Mouse (Mus musculus): ENCODE results near the gene Mad1l1. TPM values are rescaled to one million over a fixed set of nuclear protein-coding genes. Genes with fewer than 3 reads are reported as not detected.
A peak's percentile ranks its signal among the peaks of the same experiment; 100 is the strongest.

The Mad1l1 gene
- polyA plus RNA-seq, 1 experiment from 2014 or later = 32.2 TPM

- 18% methylated on average over 8 of the region's 8 CpGs for WGBS
- ATAC-seq = peak; percentile 91
- H3K9ac ChIP-seq (ENCODE audit: low read depth, low read length) = no peak overlapping the region
These were observed 205.7 kb downstream of the Mad1l1 start for GRCm38 (mm10) chr5:140115434-140116271.

GRCm38 (mm10) chr5:140114512-140115060, 206.8 kb downstream of the Mad1l1 start:
- Histone ChIP-seq H3K4me2 (ENCODE audit: low read length) (no peak overlapping the region), H3K36me3 (ENCODE audit: control insufficient read depth, insufficient read depth, low read length) (no peaks in the 10 kb centered on the region), H3K4me3 (ENCODE audit: low read length) (no peak overlapping the region), H3K27me3 (replicated peaks; ENCODE audit: control insufficient read depth, insufficient read depth, low read length) (no peaks in the 10 kb centered on the region), H3K27ac (ENCODE audit: low read depth, low read length) (no peak overlapping the region), H3K9me3 (ENCODE audit: control insufficient read depth, low read length) (no peaks in the 10 kb centered on the region), H3K9ac (ENCODE audit: low read depth, low read length) (no peak overlapping the region), H3K4me1 (ENCODE audit: control insufficient read depth, insufficient read depth, low read depth, low read length) (peaks cover 25% of the 10 kb centered on the region)
- WGBS = 75% methylated on average over 3 of the region's 3 CpGs
- ATAC-seq = no peak

More at GRCm38 (mm10) chr5:140115434-140116271, 205.7 kb downstream of the Mad1l1 start:
- Histone ChIP-seq H3K4me1 (ENCODE audit: control insufficient read depth, insufficient read depth, low read depth, low read length) (peaks cover 25% of the 10 kb centered on the region), H3K4me2 (ENCODE audit: low read length) (no peak overlapping the region), H3K27ac (ENCODE audit: low read depth, low read length) (peak overlapping the region; percentile 65), H3K4me3 (ENCODE audit: low read length) (no peak overlapping the region), H3K36me3 (ENCODE audit: control insufficient read depth, insufficient read depth, low read length) (no peaks in the 10 kb centered on the region), H3K27me3 (replicated peaks; ENCODE audit: control insufficient read depth, insufficient read depth, low read length) (no peaks in the 10 kb centered on the region), H3K9me3 (ENCODE audit: control insufficient read depth, low read length) (no peaks in the 10 kb centered on the region)

GRCm38 (mm10) chr5:140113281-140113680, 208.1 kb downstream of the Mad1l1 start:
- H3K27ac ChIP-seq (ENCODE audit: low read depth, low read length) = no peak overlapping the region
- H3K9me3 ChIP-seq (ENCODE audit: control insufficient read depth, low read length) = no peaks in the 10 kb centered on the region
- H3K27me3 ChIP-seq (replicated peaks; ENCODE audit: control insufficient read depth, insufficient read depth, low read length) = no peaks in the 10 kb centered on the region
- peaks cover 23% of the 10 kb centered on the region for H3K4me1 ChIP-seq (ENCODE audit: control insufficient read depth, insufficient read depth, low read depth, low read length)
- no peak overlapping the region for H3K4me3 ChIP-seq (ENCODE audit: low read length)
- H3K4me2 ChIP-seq (ENCODE audit: low read length) = no peak overlapping the region
- 89% methylated on average over 2 of the region's 2 CpGs for WGBS
- no peaks in the 10 kb centered on the region for H3K36me3 ChIP-seq (ENCODE audit: control insufficient read depth, insufficient read depth, low read length)
- no peak overlapping the region for H3K9ac ChIP-seq (ENCODE audit: low read depth, low read length)
- no peak for ATAC-seq

- no peaks in the 10 kb centered on the region for H3K36me3 ChIP-seq (ENCODE audit: control insufficient read depth, insufficient read depth, low read length)
- H3K27ac ChIP-seq (ENCODE audit: low read depth, low read length) = no peak overlapping the region
- no peak for ATAC-seq
- no peak overlapping the region for H3K4me2 ChIP-seq (ENCODE audit: low read length)
- H3K9me3 ChIP-seq (ENCODE audit: control insufficient read depth, low read length) = no peaks in the 10 kb centered on the region
- H3K9ac ChIP-seq (ENCODE audit: low read depth, low read length) = no peak overlapping the region
- 90% methylated on average over 3 of the region's 3 CpGs for WGBS
- peaks cover 5% of the 10 kb centered on the region for H3K4me1 ChIP-seq (ENCODE audit: control insufficient read depth, insufficient read depth, low read depth, low read length)
- H3K4me3 ChIP-seq (ENCODE audit: low read length) = no peak overlapping the region
- H3K27me3 ChIP-seq (replicated peaks; ENCODE audit: control insufficient read depth, insufficient read depth, low read length) = no peaks in the 10 kb centered on the region
These were observed 211.3 kb downstream of the Mad1l1 start for GRCm38 (mm10) chr5:140110024-140110423.

GRCm38 (mm10) chr5:140107907-140108306, 213.4 kb downstream of the Mad1l1 start:
- 89% methylated on average over 2 of the region's 2 CpGs for WGBS
- ATAC-seq = no peak

GRCm38 (mm10) chr5:140106051-140106450, 215.3 kb downstream of the Mad1l1 start:
- Histone ChIP-seq H3K27me3 (replicated peaks; ENCODE audit: control insufficient read depth, insufficient read depth, low read length) (no peaks in the 10 kb centered on the region), H3K36me3 (ENCODE audit: control insufficient read depth, insufficient read depth, low read length) (no peaks in the 10 kb centered on the region), H3K4me1 (ENCODE audit: control insufficient read depth, insufficient read depth, low read depth, low read length) (peaks cover 9% of the 10 kb centered on the region), H3K4me3 (ENCODE audit: low read length) (no peak overlapping the region), H3K27ac (ENCODE audit: low read depth, low read length) (no peak overlapping the region), H3K4me2 (ENCODE audit: low read length) (no peak overlapping the region), H3K9me3 (ENCODE audit: control insufficient read depth, low read length) (no peaks in the 10 kb centered on the region), H3K9ac (ENCODE audit: low read depth, low read length) (no peak overlapping the region)
- WGBS = 89% methylated on average over 3 of the region's 3 CpGs
- ATAC-seq = no peak

More at GRCm38 (mm10) chr5:140107907-140108306, 213.4 kb downstream of the Mad1l1 start:
- H3K4me2 ChIP-seq (ENCODE audit: low read length) = no peak overlapping the region
- no peaks in the 10 kb centered on the region for H3K36me3 ChIP-seq (ENCODE audit: control insufficient read depth, insufficient read depth, low read length)
- H3K27ac ChIP-seq (ENCODE audit: low read depth, low read length) = no peak overlapping the region
- H3K27me3 ChIP-seq (replicated peaks; ENCODE audit: control insufficient read depth, insufficient read depth, low read length) = no peaks in the 10 kb centered on the region
- H3K4me3 ChIP-seq (ENCODE audit: low read length) = no peak overlapping the region
- no peaks in the 10 kb centered on the region for H3K9me3 ChIP-seq (ENCODE audit: control insufficient read depth, low read length)
- no peaks in the 10 kb centered on the region; the same call in none of the 2 replicates for H3K4me1 ChIP-seq (ENCODE audit: control insufficient read depth, insufficient read depth, low read depth, low read length)
- H3K9ac ChIP-seq (ENCODE audit: low read depth, low read length) = no peak overlapping the region

GRCm38 (mm10) chr5:140104891-140105290, 216.5 kb downstream of the Mad1l1 start:
- WGBS = 93% methylated on average over 1 of the region's 1 CpGs
- H3K9me3 ChIP-seq (ENCODE audit: control insufficient read depth, low read length) = no peaks in the 10 kb centered on the region
- H3K9ac ChIP-seq (ENCODE audit: low read depth, low read length) = no peak overlapping the region
- H3K27ac ChIP-seq (ENCODE audit: low read depth, low read length) = no peak overlapping the region
- no peaks in the 10 kb centered on the region for H3K27me3 ChIP-seq (replicated peaks; ENCODE audit: control insufficient read depth, insufficient read depth, low read length)
- no peak overlapping the region for H3K4me3 ChIP-seq (ENCODE audit: low read length)
- H3K4me1 ChIP-seq (ENCODE audit: control insufficient read depth, insufficient read depth, low read depth, low read length) = peaks cover 9% of the 10 kb centered on the region
- H3K4me2 ChIP-seq (ENCODE audit: low read length) = no peak overlapping the region
- no peak for ATAC-seq
- H3K36me3 ChIP-seq (ENCODE audit: control insufficient read depth, insufficient read depth, low read length) = no peaks in the 10 kb centered on the region

- H3K4me2 ChIP-seq (ENCODE audit: low read length) = no peak overlapping the region
- no peak overlapping the region for H3K27ac ChIP-seq (ENCODE audit: low read depth, low read length)
- no peaks in the 10 kb centered on the region for H3K36me3 ChIP-seq (ENCODE audit: control insufficient read depth, insufficient read depth, low read length)
- no peaks in the 10 kb centered on the region for H3K27me3 ChIP-seq (replicated peaks; ENCODE audit: control insufficient read depth, insufficient read depth, low read length)
- peaks cover 9% of the 10 kb centered on the region for H3K4me1 ChIP-seq (ENCODE audit: control insufficient read depth, insufficient read depth, low read depth, low read length)
- H3K9me3 ChIP-seq (ENCODE audit: control insufficient read depth, low read length) = no peaks in the 10 kb centered on the region
- ATAC-seq = peak; percentile 38; the same call in 1 of the 2 replicates
- 70% methylated on average over 8 of the region's 8 CpGs for WGBS
- no peak overlapping the region for H3K4me3 ChIP-seq (ENCODE audit: low read length)
- no peak overlapping the region for H3K9ac ChIP-seq (ENCODE audit: low read depth, low read length)
These were observed 218.6 kb downstream of the Mad1l1 start for GRCm38 (mm10) chr5:140102731-140103130.

GRCm38 (mm10) chr5:140101409-140102009, 219.8 kb downstream of the Mad1l1 start:
- Histone ChIP-seq H3K4me2 (ENCODE audit: low read length) (no peak overlapping the region), H3K9ac (ENCODE audit: low read depth, low read length) (no peak overlapping the region), H3K9me3 (ENCODE audit: control insufficient read depth, low read length) (no peaks in the 10 kb centered on the region), H3K27ac (ENCODE audit: low read depth, low read length) (no peak overlapping the region), H3K36me3 (ENCODE audit: control insufficient read depth, insufficient read depth, low read length) (no peaks in the 10 kb centered on the region), H3K4me3 (ENCODE audit: low read length) (no peak overlapping the region), H3K4me1 (ENCODE audit: control insufficient read depth, insufficient read depth, low read depth, low read length) (peaks cover 9% of the 10 kb centered on the region), H3K27me3 (replicated peaks; ENCODE audit: control insufficient read depth, insufficient read depth, low read length) (no peaks in the 10 kb centered on the region)
- no peak for ATAC-seq
- WGBS = 67% methylated on average over 14 of the region's 14 CpGs
